Mouse (Mus musculus): ENCODE results near the gene Lrrc75b.

DNA sequence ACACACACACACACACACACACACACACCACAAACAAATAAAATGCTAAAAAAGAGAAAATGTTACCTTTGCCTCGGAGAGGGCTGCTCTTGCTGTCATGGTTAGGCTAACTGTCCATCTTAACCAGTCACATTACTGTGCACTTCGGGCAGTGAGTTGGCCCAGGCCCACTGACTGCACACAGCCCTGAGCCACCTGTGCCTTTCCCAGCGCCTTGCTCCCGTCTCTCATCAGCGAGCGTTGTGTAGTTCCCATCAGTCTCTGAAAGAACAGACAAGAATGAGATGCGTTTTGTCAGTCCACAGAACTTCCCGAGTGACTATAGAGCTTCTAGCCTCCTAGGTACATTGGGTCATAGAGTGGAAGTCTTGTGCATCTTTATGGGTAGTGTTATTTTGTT is 25.9 kb downstream of the Lrrc75b start:
- no peak for TF ChIP-seq POLR2A (IDR thresholded peaks at IDR 0.05; ENCODE audit: low read depth, low read length)
- no peak for TF ChIP-seq CTCF (IDR thresholded peaks at IDR 0.05; ENCODE audit: extremely low read depth, insufficient read depth, insufficient read length, insufficient replicate concordance)

All from spleen, adult 2 months (tissue).